Mouse (Mus musculus) intestine, embryonic 14.5 days (tissue): ENCODE measurements at regions not wholly inside any gene's neighbourhood (a gene's known extent, or its start where the extent isn't known, plus 50 kb on each side); places are given as distances from the start of the nearest gene placed in this dataset.

Experiments
- ATAC-seq: fragments of 200-750 bp; cut with Nextera tagmentation; replicated peaks from 2 replicates; pipeline ENCODE4 v1.8.0; 2017; ENCODE audit warnings: low read depth, moderate number of reproducible peaks, moderate TSS enrichment, moderate library complexity; ENCODE audit not compliant: low FRiP score, low TSS enrichment
- DNase-seq: peaks from one replicate; pipeline ENCODE4 v3.0.0-alpha.2; 2018; ENCODE audit warnings: low spot score
- H3K27ac ChIP-seq: fragments of 300-500 bp; sonication (generic); 2 replicates; pipeline ENCODE4 v1.5.1; 2014; ENCODE audit warnings: low read depth, mild to moderate bottlenecking, control low read depth
- H3K27me3 ChIP-seq: fragments of 300-500 bp; sonication (generic); replicated peaks from 2 replicates; pipeline ENCODE4 v1.6.1; 2014; ENCODE audit warnings: low read length, control low read depth; ENCODE audit not compliant: control insufficient read depth, insufficient read depth
- H3K36me3 ChIP-seq: fragments of 300-500 bp; sonication (generic); 2 replicates; pipeline ENCODE4 v1.6.1; 2014; ENCODE audit warnings: low read length, control low read depth; ENCODE audit not compliant: control insufficient read depth, insufficient read depth
- H3K4me1 ChIP-seq: fragments of 300-500 bp; sonication (generic); replicated peaks from 2 replicates; pipeline ENCODE4 v1.6.1; 2014; ENCODE audit warnings: low read length, control low read depth, mixed read lengths; ENCODE audit not compliant: control insufficient read depth, insufficient read depth
- H3K4me2 ChIP-seq: fragments of 300-500 bp; sonication (generic); 2 replicates; pipeline ENCODE4 v1.6.1; 2014; ENCODE audit warnings: low read length
- H3K4me3 ChIP-seq: fragments of 300-500 bp; sonication (generic); 2 replicates; pipeline ENCODE4 v1.5.1; 2014; ENCODE audit warnings: low read depth, low read length, control low read depth, mixed read lengths
- H3K9ac ChIP-seq: fragments of 300-500 bp; sonication (generic); 2 replicates; pipeline ENCODE4 v1.6.1; 2014; ENCODE audit warnings: mild to moderate bottlenecking, low read length
- H3K9me3 ChIP-seq: fragments of 300-500 bp; sonication (generic); 2 replicates; pipeline ENCODE4 v1.6.1; 2016; ENCODE audit warnings: low read length, control low read depth; ENCODE audit not compliant: control insufficient read depth
- WGBS: fragments of 180-500 bp; shearing (Covaris S2); extraction: QIAGEN DNeasy Blood & Tissue Kit; methylation state at CpG from one replicate; pipeline ENCODE4 v1.1.7; 2014; 5-methylcytosine and 5-hydroxymethylcytosine counted together

- no peaks in the 10 kb centered on the region for H3K9me3 ChIP-seq
- no peaks in the 10 kb centered on the region for H3K36me3 ChIP-seq
- no peaks in the 10 kb centered on the region for H3K27me3 ChIP-seq
- H3K4me2 ChIP-seq, result no peak overlapping the region
- 85% methylated on average over 6 of the region's 6 CpGs for WGBS
- no peak overlapping the region for H3K27ac ChIP-seq
- no peak for DNase-seq
- H3K9ac ChIP-seq, result no peak overlapping the region
- no peak for ATAC-seq
- no peak overlapping the region for H3K4me3 ChIP-seq
- no peaks in the 10 kb centered on the region for H3K4me1 ChIP-seq
These were observed 202.7 kb upstream of the Igfbp7 start for GRCm38 (mm10) chr5:77610496-77610895.

GRCm38 (mm10) chr5:77594719-77595118, 186.9 kb upstream of the Igfbp7 start:
- Histone ChIP-seq H3K27ac (no peak overlapping the region), H3K9ac (no peak overlapping the region), H3K9me3 (no peaks in the 10 kb centered on the region), H3K4me2 (no peak overlapping the region), H3K36me3 (no peaks in the 10 kb centered on the region), H3K4me3 (no peak overlapping the region), H3K27me3 (no peaks in the 10 kb centered on the region), H3K4me1 (no peaks in the 10 kb centered on the region)
- ATAC-seq, result no peak
- WGBS, result 90% methylated on average over 4 of the region's 4 CpGs
- DNase-seq, result no peak

- Histone ChIP-seq H3K4me2 (no peak overlapping the region), H3K9me3 (no peaks in the 10 kb centered on the region), H3K27ac (no peak overlapping the region), H3K4me1 (no peaks in the 10 kb centered on the region), H3K27me3 (no peaks in the 10 kb centered on the region), H3K36me3 (no peaks in the 10 kb centered on the region), H3K9ac (no peak overlapping the region), H3K4me3 (no peak overlapping the region)
- DNase-seq, result no peak
- 85% methylated on average over 3 of the region's 3 CpGs for WGBS
- no peak for ATAC-seq
These were observed 181.4 kb upstream of the Igfbp7 start for GRCm38 (mm10) chr5:77589252-77589651.

GRCm38 (mm10) chr5:77581702-77582101, 173.9 kb upstream of the Igfbp7 start:
- H3K9ac ChIP-seq, result no peak overlapping the region
- no peak for ATAC-seq
- no peak for DNase-seq
- H3K9me3 ChIP-seq, result no peaks in the 10 kb centered on the region
- H3K4me3 ChIP-seq, result no peak overlapping the region
- no peak overlapping the region for H3K27ac ChIP-seq
- peaks cover 11% of the 10 kb centered on the region; the same call in 1 of the 2 replicates for H3K4me1 ChIP-seq
- 67% methylated on average over 6 of the region's 6 CpGs for WGBS
- H3K4me2 ChIP-seq, result no peak overlapping the region
- no peaks in the 10 kb centered on the region for H3K36me3 ChIP-seq
- H3K27me3 ChIP-seq, result no peaks in the 10 kb centered on the region

- Histone ChIP-seq H3K27ac (no peak overlapping the region), H3K27me3 (no peaks in the 10 kb centered on the region), H3K9me3 (no peaks in the 10 kb centered on the region), H3K36me3 (no peaks in the 10 kb centered on the region), H3K4me3 (no peak overlapping the region), H3K4me2 (no peak overlapping the region), H3K4me1 (peaks cover 11% of the 10 kb centered on the region; the same call in 1 of the 2 replicates), H3K9ac (no peak overlapping the region)
- peak; percentile 52 for DNase-seq
- 50% methylated on average over 6 of the region's 6 CpGs for WGBS
- peak; percentile 50 for ATAC-seq
These were observed 173.3 kb upstream of the Igfbp7 start for GRCm38 (mm10) chr5:77581106-77581638.

- DNase-seq (peak; percentile 52), ATAC-seq (no peak)
- WGBS, result 37% methylated on average over 20 of the region's 20 CpGs
- Histone ChIP-seq H3K36me3 (no peaks in the 10 kb centered on the region), H3K27me3 (no peaks in the 10 kb centered on the region), H3K27ac (peak overlapping the region; percentile 33; the same call in 1 of the 2 replicates), H3K4me2 (peak overlapping the region; percentile 11; the same call in 1 of the 2 replicates), H3K9ac (no peak overlapping the region), H3K4me3 (no peak overlapping the region), H3K4me1 (peaks cover 11% of the 10 kb centered on the region; the same call in 1 of the 2 replicates), H3K9me3 (no peaks in the 10 kb centered on the region)
These were observed 172.2 kb upstream of the Igfbp7 start for GRCm38 (mm10) chr5:77579826-77580745.

- ATAC-seq (no peak), DNase-seq (no peak)
- H3K36me3 ChIP-seq, result no peaks in the 10 kb centered on the region
- no peaks in the 10 kb centered on the region for H3K27me3 ChIP-seq
- no peak overlapping the region for H3K27ac ChIP-seq
- H3K9me3 ChIP-seq, result no peaks in the 10 kb centered on the region
- no peak overlapping the region for H3K9ac ChIP-seq
- 86% methylated on average over 5 of the region's 5 CpGs for WGBS
- H3K4me3 ChIP-seq, result no peak overlapping the region
- no peak overlapping the region for H3K4me2 ChIP-seq
- peaks cover 11% of the 10 kb centered on the region; the same call in 1 of the 2 replicates for H3K4me1 ChIP-seq
These were observed 169.0 kb upstream of the Igfbp7 start for GRCm38 (mm10) chr5:77576881-77577280.

GRCm38 (mm10) chr5:77575780-77576179, 167.9 kb upstream of the Igfbp7 start:
- ATAC-seq (no peak), DNase-seq (no peak)
- H3K36me3 ChIP-seq, result no peaks in the 10 kb centered on the region
- H3K27ac ChIP-seq, result no peak overlapping the region
- H3K9me3 ChIP-seq, result no peaks in the 10 kb centered on the region
- H3K4me1 ChIP-seq, result peaks cover 11% of the 10 kb centered on the region; the same call in 1 of the 2 replicates
- H3K9ac ChIP-seq, result no peak overlapping the region
- no peaks in the 10 kb centered on the region for H3K27me3 ChIP-seq
- H3K4me2 ChIP-seq, result no peak overlapping the region
- WGBS, result 87% methylated on average over 8 of the region's 8 CpGs
- H3K4me3 ChIP-seq, result no peak overlapping the region
